Mouse (Mus musculus): Measurements from ENCODE around the gene Pak1ip1.
A peak's percentile ranks its signal among the peaks of the same experiment; 100 is the strongest.

Gene Pak1ip1

DNA sequence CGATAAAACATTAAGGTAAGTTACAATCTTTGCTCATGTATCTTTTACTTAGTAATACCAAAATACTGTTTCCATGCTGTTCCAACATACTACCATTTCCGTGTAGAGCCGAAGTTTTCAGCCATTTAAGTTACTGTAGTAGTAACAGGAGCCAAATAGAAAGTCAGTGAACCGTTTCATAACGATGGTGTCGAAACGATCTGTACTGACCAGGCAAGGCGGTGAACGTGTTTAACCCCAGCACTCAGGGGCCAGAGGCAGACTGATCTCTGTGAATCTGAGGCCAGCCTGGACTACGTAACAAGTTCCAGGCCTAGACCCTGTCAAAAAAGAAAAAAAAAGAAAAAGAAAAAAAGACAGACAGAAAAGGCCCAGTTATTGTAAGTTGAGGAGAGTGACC is 7.4 kb downstream of the Pak1ip1 start:
- no peak for DNase-seq

DNA sequence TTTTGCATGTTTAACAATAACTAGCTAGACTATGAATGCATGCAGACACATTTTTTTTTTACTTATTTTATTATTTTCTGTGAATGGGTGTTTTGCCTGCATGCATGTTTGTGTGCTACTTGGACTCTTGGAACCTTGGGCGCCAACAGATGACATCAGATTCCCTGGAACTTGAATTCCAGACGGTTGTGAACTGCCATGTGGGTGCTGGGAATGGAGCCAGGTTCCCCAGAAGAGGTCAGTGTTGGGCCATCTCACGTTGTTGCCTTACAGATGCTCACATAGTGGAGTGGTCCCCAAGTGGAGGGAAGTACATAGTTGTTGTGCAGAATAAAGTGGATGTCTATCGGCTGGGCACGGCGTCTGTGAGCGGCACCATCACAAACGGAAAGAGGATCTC is 8.1 kb downstream of the Pak1ip1 start:
- DNase-seq = no peak

DNA sequence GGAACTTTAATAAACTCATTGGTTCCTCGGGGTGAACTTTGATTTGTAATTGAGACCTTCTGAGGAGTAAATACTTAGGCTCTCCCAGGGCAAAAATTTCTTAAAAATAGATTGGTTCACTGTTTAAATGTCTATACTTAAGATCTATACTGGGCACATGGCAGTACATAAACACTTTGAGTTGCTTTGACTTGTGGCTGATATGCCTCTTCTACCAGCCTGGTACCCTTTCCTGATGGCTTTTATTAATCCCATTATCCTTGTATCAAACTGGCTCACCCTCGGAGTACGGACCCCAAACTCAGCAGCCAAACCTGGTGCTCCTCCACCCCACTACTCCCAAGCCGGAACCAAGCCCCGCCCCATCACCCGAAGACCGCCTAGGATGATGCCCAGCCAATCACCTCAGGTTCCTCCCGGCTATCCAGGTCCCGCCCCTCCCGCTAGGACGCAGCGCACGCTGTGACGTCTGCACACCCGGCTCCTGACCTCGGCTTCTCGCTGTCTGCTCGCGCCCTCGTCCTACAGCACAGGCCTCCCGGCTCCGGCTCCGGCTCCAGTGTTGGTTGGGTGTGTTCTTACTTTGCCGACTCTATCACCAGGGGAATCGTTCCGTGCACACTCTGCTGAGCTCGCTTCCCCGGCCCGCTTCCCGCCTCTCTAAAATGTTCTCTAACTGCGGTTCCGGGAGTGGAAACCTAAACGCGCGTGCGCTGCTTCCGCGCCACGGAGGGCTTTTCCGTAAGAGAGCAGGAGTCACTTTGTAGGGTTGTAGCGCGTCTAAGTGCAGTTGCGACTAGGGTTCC is 15.2 kb downstream of the Pak1ip1 start, which contains the start of gene Tmem14c:
Gene Tmem14c, plus strand, starts transcription at position 464 of the 806 bp plus-strand sequence.
- DNase-seq = peak; percentile 93

DNA sequence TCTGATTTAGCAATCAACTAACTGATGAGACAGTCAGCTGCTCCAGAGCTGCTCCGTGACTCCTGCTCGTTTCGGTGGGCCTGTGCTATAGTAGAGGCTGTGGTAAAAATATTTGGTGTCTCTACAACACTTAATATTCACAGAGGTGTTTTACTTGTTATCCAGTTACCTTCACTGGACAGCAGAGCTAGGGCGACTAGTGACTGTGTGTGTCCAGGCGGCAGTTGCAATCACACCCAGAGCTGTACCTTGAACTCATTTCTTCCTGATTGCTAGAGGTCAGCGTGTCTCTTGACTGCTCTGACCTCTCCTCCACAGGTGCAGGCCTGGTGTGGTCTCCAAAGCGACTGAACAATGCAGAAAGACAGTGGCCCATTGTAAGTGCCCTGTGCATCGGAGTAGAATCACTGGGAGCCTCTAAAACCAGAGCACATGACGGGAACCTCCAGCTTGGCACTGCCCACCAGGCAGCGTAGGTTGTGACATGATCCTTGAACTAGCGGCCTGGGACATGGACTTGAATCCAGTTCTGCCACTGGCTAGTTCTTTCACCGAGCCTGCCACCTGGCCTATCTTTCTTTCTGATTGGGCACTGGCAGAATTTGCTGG is 16.1 kb downstream of the Pak1ip1 start:
- DNase-seq = no peak

DNA sequence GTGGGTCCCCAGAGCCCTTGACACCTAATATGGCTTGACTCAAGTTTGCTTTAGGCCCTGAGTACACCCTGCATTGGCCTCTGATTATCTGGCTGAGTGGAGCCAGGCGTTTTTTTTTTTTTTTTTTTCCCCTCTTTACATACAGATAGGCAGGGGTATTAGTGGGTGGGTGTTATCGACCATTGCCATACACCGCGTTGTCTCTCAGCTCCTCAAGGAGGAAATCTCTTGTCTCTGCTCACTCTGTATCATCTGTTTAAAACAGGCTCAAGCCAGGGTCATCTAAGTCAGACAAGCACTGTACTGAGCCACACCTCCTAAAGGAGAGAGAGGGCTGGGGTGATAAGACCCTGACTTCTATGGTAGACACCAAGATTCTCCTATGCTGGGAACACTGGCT is 17.0 kb downstream of the Pak1ip1 start:
- DNase-seq = no peak

DNA sequence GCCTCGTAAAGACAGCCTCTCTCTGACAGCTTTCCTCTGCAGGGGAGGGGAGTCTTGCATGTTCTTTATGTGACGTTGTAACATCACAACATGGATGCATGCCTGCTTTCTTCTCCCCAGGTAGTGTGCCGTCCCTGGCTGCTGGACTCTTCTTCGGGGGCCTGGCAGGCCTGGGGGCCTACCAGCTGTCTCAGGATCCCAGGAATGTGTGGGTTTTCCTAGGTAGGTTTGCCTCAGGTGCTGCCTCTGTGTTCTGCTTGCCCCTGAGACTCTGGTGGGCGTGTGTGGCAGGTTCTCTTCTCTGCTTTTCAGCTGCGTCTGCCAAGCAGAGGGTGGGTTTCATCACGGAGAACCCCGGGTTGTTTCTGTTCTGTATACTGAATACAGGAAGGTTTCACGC is 17.4 kb downstream of the Pak1ip1 start:
- DNase-seq = no peak

DNA sequence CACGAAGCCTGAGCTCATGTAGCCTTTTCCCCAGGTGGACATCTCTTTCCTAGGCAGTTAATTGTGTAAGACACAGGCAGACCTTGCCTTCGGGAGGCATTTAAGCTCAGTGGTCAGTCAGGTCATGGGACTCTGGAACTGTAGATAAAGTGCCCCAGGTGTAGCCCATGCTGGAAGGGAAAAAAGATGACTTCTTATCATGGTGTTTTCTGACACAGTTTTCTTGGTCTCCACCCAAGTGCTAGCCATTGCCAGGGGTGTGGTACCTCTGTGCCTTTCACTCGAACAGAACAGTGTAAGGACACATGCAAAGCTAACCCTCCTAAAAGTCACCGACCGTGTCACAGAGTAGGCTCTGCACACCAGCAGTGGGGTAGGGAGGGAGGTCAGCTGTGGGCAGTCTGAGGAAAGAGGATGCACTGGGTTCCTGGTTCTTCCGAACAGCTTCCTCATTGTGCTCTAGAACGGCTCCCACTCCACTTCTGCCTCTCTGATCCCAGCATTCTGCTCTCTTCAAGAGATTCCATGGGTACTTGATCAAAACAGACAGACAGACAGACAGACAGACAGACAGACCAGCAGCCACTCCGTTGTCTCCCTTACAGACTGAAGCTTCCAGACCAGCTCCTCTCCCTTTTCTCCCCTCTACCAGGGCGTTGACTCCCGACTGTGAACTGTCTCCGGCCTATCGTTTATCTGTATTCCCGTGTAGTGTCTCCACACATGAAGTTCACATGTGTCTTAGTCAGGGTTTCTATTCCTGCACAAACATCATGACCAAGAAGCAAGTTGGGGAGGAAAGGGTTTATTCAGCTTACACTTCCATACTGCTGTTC is 18.2 kb downstream of the Pak1ip1 start:
- no peak for DNase-seq

DNA sequence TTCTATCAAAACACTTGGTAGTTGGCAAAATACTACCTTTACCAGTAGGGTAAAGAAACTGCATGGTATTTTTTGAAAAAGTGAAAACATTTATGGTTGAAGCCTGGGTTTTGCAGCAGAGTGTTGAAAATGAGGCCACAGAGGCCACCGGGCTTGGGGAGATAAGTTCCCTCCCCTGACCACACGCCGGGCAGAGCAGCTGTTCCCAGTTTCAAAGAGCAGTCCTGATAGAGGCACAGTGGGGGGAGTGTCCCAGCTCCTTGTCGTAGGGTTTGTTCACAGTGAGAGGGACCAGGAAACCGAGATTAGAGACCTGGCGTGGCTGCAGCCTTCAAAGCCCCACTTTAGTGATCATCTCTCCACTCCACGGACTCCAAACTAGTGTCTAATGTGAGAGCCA is 19.7 kb downstream of the Pak1ip1 start:
- DNase-seq = no peak

DNA sequence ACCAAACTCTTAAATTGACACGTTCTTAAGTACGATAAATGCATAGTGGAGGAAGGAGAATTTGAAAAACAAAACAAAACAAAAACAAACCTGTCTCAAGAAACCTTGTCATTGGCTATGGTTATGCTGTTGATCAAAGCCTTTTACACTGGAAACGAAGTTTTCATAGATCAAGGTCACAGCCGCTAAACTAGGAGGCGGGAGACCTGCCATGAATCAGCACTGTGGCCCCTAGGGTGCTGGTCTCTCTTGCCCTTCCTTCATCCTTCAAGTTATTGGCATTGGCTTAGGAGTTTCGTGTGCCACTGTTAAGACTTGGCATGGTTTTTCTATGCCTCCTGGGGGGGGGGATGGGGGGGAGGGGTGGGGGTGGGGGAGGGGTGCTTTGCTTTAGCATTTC is 20.8 kb downstream of the Pak1ip1 start:
- no peak for DNase-seq

DNA sequence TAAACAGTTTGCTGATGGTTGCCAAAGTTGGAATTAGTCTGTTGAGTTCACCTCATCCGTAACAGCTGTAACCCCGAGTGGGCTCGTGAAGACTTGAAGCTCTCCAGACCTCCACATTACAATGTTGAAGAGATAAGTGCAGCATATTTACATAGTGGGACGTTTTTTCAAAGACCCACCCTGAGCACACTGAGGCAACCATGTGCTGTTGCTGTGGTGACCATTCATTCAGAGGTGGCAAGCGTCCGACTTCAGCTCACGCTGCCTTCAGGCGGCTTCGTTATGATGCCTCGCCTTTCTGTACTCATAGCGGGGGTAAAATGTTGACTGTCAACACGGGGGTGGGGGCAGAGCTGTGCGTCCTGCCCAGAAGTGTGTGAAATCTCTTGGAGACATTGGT is 21.3 kb downstream of the Pak1ip1 start:
- DNase-seq = no peak

DNA sequence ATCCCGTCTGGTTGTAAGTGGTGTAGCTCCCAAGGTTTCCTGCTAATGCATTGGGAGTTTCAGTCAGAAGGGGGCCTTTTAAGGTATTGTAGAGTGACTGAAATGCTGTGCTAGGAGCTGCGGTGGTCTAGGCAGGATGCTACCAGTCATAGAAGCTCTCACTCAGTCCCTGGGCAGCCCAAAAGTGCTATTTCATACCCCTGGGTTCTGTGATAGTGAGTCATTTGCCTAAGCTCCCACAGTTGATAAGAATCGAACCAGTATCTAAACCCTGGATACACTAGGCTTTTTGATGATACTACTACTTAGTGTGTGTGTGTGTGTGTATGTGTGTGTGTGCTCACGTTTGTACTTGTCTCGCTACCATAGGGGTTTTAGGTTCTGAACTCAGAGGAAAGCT is 29.3 kb downstream of the Pak1ip1 start:
- no peak for DNase-seq

DNA sequence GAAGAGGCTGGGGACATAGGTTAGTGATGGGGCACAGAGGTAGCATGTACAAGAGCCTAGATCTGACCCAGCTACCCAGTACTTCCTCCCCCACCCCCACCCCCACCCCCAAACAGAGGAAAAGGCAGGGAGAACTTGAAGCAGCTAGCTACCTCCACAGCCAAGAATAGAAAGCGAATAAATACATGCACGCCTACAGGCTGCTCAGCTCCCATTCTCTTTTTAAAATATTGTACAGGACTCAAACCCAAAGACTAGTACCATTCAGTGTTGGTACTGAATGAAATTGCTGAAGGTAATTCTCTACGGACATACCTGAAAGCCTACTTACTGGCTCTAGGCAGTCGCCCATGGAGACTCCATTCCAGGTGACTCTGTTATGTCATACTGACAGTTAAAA is 41.7 kb downstream of the Pak1ip1 start:
- no peak for DNase-seq

DNA sequence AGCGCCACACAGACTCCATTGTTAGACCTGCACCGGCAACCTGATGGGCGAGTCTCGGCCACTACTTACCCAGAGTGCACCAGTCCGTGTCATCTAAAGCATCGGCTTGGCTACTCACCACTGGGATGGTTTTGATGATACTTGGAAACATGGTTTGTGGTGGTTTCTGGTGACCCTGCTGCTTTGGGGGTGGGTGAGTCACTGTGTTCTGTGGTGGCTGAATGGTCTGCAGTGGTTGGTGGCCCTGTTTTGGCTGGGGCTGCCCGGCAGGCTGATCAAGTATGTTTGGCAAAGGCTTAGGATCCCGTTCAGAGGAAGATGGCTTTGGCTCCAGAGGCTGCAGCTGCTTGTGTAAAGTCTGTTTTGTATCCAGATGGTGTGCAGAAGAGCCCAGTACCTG is 45.1 kb downstream of the Pak1ip1 start:
- no peak for DNase-seq

DNA sequence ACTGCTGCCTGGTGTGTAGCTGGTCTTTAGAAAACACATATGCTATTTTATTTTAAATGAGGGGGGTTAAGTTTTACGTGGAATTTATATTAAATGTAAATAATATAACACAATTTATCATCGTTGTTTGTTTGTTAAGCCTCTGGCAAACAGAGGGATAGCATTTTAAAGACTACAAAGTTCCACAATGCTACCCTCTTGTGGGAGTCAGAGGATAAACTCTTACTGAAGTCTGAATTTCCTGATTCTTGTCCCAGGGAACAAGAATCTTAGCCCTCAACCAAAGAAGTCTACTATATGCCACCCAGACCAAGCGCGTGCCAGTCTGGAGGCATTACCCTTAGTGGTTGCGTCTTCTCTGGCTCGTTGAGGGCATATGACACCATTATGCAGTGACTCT is 46.5 kb downstream of the Pak1ip1 start:
- no peak for DNase-seq

DNA sequence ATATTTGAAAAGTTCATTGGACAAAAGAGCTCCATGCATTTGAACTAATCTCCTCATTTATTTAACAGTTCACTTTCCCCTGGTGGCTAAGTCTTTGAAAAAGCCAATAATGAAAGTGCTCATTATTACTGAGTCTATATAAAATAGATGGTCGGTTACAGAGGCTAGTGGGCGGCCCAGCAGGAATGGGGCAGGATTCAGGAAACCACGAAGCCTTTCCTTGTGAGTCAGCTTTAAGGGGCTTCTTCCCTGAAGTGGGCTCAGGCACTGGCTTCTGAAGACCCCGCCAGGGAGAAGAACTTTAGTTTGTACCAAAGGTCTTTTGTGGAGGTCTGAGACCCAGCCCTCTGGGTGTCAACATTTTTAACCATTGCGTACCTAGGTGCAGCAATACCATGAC is 51.1 kb downstream of the Pak1ip1 start:
- DNase-seq = no peak

Measured in layer of hippocampus, adult 9-11 months (tissue).